Mouse (Mus musculus) embryonic facial prominence, embryonic 14.5 days (tissue): Measurements from ENCODE around the gene Sesn3. TPM values are rescaled to one million over a fixed set of nuclear protein-coding genes. Genes with fewer than 3 reads are reported as not detected.

Source experiments
- ATAC-seq: fragments of 200-750 bp; cut with Nextera tagmentation; 2 replicates; pipeline ENCODE4 v1.8.0; 2017; ENCODE audit warnings: low read depth, moderate number of reproducible peaks, moderate TSS enrichment
- DNase-seq: peaks from one replicate; pipeline ENCODE4 v3.0.0-alpha.2; 2015; ENCODE audit warnings: low spot score
- H3K27ac ChIP-seq: fragments of 300-500 bp; sonication (generic); replicated peaks from 2 replicates; pipeline ENCODE4 v1.5.1; 2014; ENCODE audit warnings: low read depth, mild to moderate bottlenecking, low read length, moderate library complexity
- H3K27me3 ChIP-seq: fragments of 300-500 bp; sonication (generic); replicated peaks from 2 replicates; pipeline ENCODE4 v1.6.1; 2014; ENCODE audit warnings: low read length; ENCODE audit not compliant: control insufficient read depth, insufficient read depth
- H3K36me3 ChIP-seq: fragments of 300-500 bp; sonication (generic); 2 replicates; pipeline ENCODE4 v1.6.1; 2014; ENCODE audit warnings: low read length, mixed read lengths; ENCODE audit not compliant: control insufficient read depth, insufficient read depth
- H3K4me1 ChIP-seq: fragments of 300-500 bp; sonication (generic); 2 replicates; pipeline ENCODE4 v1.6.1; 2014; ENCODE audit warnings: antibody characterized with exemption, low read length; ENCODE audit not compliant: control insufficient read depth, insufficient read depth
- H3K4me2 ChIP-seq: fragments of 300-500 bp; sonication (generic); 2 replicates; pipeline ENCODE4 v1.6.1; 2014; ENCODE audit warnings: low read depth, mild to moderate bottlenecking, low read length, moderate library complexity, mixed read lengths
- H3K4me3 ChIP-seq: fragments of 300-500 bp; sonication (generic); 2 replicates; pipeline ENCODE4 v1.5.1; 2014; ENCODE audit warnings: low read depth, mild to moderate bottlenecking, low read length
- H3K9ac ChIP-seq: fragments of 300-500 bp; sonication (generic); 2 replicates; pipeline ENCODE4 v1.6.1; 2014; ENCODE audit warnings: low read depth, mild to moderate bottlenecking, low read length, moderate library complexity, mixed read lengths
- H3K9me3 ChIP-seq: fragments of 300-500 bp; sonication (generic); 2 replicates; pipeline ENCODE4 v1.6.1; 2016; ENCODE audit warnings: low read length; ENCODE audit not compliant: control insufficient read depth
- WGBS: fragments of 180-500 bp; shearing (Covaris S2); extraction: QIAGEN DNeasy Blood & Tissue Kit; methylation state at CpG from one replicate; pipeline ENCODE4 v1.1.7; 2014; 5-methylcytosine and 5-hydroxymethylcytosine counted together
- polyA plus RNA-seq: library from polyadenylated mRNA; unstranded; fragments of >200 nt; fragmentation: Nextera tagmentation; extraction: Ambion mirVana; gene quantifications from 2 replicates; pipeline ENCODE4 v1.2.1, GENCODE M21; 2014

The Sesn3 gene
- polyA plus RNA-seq, 1 experiment from 2014 or later, result 21.7 TPM

DNA sequence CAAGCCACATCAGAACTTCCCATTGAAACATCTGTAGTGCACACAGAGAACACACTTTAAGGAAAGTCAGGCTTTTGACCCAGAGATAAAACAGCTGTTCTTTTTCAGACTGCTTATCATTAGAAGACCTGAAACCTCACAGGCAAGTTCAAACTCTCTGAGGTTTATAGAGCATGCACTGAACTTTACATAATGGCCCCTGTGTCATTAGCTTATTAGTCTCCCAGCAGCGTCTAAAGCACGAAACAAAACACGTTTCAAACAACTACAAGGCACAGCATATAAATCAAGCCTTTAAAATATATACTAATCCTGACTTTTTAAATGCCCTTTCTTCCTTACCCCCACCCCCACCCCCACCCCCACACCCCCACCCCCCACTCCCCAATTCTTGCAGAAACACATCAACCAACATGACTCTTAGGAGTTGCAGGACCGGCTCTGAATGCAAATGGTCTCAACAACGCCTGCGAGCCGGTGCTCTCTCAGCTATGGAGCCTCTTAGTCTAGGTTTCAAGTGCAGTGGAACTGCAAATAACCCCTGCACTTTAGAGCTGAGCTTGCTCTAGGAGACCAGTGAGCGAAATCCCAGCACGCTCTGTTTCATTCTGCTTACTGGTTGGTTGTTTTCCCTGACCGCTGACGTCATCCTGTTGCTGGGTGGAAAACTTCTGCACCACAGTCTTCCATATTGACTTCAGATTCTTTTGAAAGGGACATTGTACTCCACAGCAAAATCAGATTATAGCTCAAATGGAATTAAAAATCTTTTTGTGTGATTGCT is 28.7 kb upstream of the Sesn3 start:
- Histone ChIP-seq H3K27ac (peak overlapping the region; percentile 35), H3K36me3 (no peaks in the 10 kb centered on the region), H3K27me3 (no peaks in the 10 kb centered on the region), H3K9me3 (no peaks in the 10 kb centered on the region), H3K4me3 (no peak overlapping the region), H3K4me2 (no peak overlapping the region), H3K9ac (no peak overlapping the region), H3K4me1 (peaks cover 28% of the 10 kb centered on the region)
- DNase-seq (peak; percentile 86), ATAC-seq (peak; percentile 80)
- 17% methylated on average over 11 of the region's 11 CpGs for WGBS

DNA sequence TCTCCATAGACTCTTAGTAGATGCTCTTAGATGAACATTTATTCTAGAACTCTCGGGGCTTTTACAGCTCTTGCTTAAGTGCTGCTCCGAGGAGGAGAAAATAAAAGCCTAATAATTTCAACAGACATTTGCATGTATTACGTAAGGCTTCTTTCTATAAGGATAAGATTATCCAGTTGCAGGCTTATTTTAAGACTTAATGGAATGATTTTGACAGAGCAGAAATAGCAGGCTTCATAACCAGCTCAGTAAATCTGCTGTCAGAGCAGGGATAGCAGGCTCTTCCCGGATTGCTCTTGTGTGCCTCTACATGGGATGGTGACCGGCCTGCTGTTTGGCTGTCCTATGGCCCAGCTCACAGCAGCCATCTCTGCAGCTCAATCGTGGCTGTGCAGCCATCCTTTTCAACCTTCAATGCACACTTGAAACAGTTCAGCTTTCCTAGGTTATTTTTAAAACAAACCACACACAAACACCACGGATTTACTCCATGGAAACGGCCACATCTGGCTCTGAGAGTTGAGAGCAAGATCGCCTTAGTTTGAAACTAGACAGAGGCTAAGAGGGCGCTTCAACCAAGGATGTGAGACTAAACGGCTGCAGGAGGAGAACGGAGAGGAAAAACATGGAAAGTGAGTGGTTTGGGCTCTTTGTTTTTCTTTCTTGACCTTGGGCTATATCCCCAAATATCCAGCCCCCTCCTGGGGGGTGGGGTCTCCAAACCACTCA is 27.2 kb upstream of the Sesn3 start:
- Histone ChIP-seq H3K4me2 (no peak overlapping the region), H3K36me3 (no peaks in the 10 kb centered on the region), H3K9ac (no peak overlapping the region), H3K9me3 (no peaks in the 10 kb centered on the region), H3K4me3 (no peak overlapping the region), H3K4me1 (peaks cover 28% of the 10 kb centered on the region), H3K27ac (peak overlapping the region; percentile 35), H3K27me3 (no peaks in the 10 kb centered on the region)
- WGBS, result 52% methylated on average over 12 of the region's 12 CpGs
- no peak for ATAC-seq
- peak; percentile 61 for DNase-seq

- Histone ChIP-seq H3K27me3 (no peaks in the 10 kb centered on the region), H3K4me2 (no peak overlapping the region), H3K9ac (no peak overlapping the region), H3K36me3 (no peaks in the 10 kb centered on the region), H3K4me3 (no peak overlapping the region), H3K9me3 (no peaks in the 10 kb centered on the region), H3K27ac (peak overlapping the region; percentile 35), H3K4me1 (peaks cover 28% of the 10 kb centered on the region)
- ATAC-seq (no peak), DNase-seq (no peak)
- WGBS, result 79% methylated on average over 3 of the region's 3 CpGs
These were observed 26.7 kb upstream of the Sesn3 start for GRCm38 (mm10) chr9:14248209-14248596.

GRCm38 (mm10) chr9:14261150-14261549 is 13.7 kb upstream of the Sesn3 start:
- ATAC-seq, result no peak; the same call in 1 of the 2 replicates
- no peaks in the 10 kb centered on the region for H3K4me1 ChIP-seq
- 0 out of 2 replicates have a peak, but pooled peaks cover 3% of the 10 kb centered on the region for H3K9me3 ChIP-seq
- H3K4me3 ChIP-seq, result no peak overlapping the region
- no peaks in the 10 kb centered on the region for H3K36me3 ChIP-seq
- DNase-seq, result peak; percentile 56
- H3K27ac ChIP-seq, result no peak overlapping the region
- WGBS, result 36% methylated on average over 3 of the region's 3 CpGs
- H3K27me3 ChIP-seq, result no peaks in the 10 kb centered on the region
- no peak overlapping the region for H3K4me2 ChIP-seq
- no peak overlapping the region for H3K9ac ChIP-seq

DNA sequence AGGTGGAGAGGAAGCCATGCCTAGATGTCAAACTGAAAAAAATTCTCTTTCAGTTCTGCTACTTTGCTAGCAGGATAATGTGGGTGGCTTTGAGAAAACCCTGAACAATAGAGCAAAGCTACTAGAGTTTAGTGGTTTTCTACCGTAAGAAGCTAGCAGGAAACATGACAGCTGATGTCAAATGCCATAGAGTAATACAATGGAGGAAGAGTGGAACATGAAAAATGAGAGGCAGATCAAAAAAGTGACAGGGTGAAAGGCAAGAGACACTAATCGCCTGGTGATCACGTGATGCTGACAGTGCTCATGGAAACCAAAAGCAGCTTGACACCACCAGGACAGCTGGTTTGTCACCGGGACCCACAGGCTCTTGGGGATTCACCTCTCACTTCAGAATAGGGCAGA is 12.3 kb upstream of the Sesn3 start:
- Histone ChIP-seq H3K9me3 (0 out of 2 replicates have a peak, but pooled peaks cover 3% of the 10 kb centered on the region), H3K36me3 (no peaks in the 10 kb centered on the region), H3K9ac (no peak overlapping the region), H3K27ac (no peak overlapping the region), H3K27me3 (no peaks in the 10 kb centered on the region), H3K4me2 (no peak overlapping the region), H3K4me3 (no peak overlapping the region), H3K4me1 (no peaks in the 10 kb centered on the region)
- DNase-seq (no peak), ATAC-seq (no peak)
- 66% methylated on average over 4 of the region's 4 CpGs for WGBS

- Histone ChIP-seq H3K4me1 (no peaks in the 10 kb centered on the region), H3K27ac (no peak overlapping the region), H3K4me3 (no peak overlapping the region), H3K27me3 (no peaks in the 10 kb centered on the region), H3K36me3 (no peaks in the 10 kb centered on the region), H3K4me2 (no peak overlapping the region), H3K9ac (no peak overlapping the region), H3K9me3 (0 out of 2 replicates have a peak, but pooled peaks cover 3% of the 10 kb centered on the region)
- DNase-seq (peak; percentile 12), ATAC-seq (no peak)
- WGBS, result 18% methylated on average over 2 of the region's 2 CpGs
These were observed 8.4 kb upstream of the Sesn3 start for GRCm38 (mm10) chr9:14266470-14266869.

GRCm38 (mm10) chr9:14268578-14268977 is 6.3 kb upstream of the Sesn3 start:
- no peak overlapping the region for H3K4me3 ChIP-seq
- no peak for ATAC-seq
- DNase-seq, result no peak
- no peak overlapping the region for H3K27ac ChIP-seq
- no peaks in the 10 kb centered on the region for H3K4me1 ChIP-seq
- 73% methylated on average over 2 of the region's 2 CpGs for WGBS
- 0 out of 2 replicates have a peak, but pooled peaks cover 3% of the 10 kb centered on the region for H3K9me3 ChIP-seq
- no peak overlapping the region for H3K4me2 ChIP-seq
- no peaks in the 10 kb centered on the region for H3K36me3 ChIP-seq
- H3K27me3 ChIP-seq, result no peaks in the 10 kb centered on the region
- no peak overlapping the region for H3K9ac ChIP-seq

- 91% methylated on average over 1 of the region's 1 CpGs for WGBS
- Histone ChIP-seq H3K9ac (no peak overlapping the region), H3K27me3 (no peaks in the 10 kb centered on the region), H3K9me3 (no peaks in the 10 kb centered on the region), H3K36me3 (no peaks in the 10 kb centered on the region), H3K4me2 (no peak overlapping the region), H3K27ac (no peak overlapping the region), H3K4me1 (peaks cover 4% of the 10 kb centered on the region; the same call in 1 of the 2 replicates), H3K4me3 (no peak overlapping the region)
- ATAC-seq (no peak), DNase-seq (no peak)
These were observed 1.9 kb upstream of the Sesn3 start for GRCm38 (mm10) chr9:14272921-14273320.
